Mouse (Mus musculus): ENCODE measurements around the gene Kctd17. TPM values are rescaled to one million over a fixed set of nuclear protein-coding genes. Genes with fewer than 3 reads are reported as not detected.

Kctd17 gene
- polyA plus RNA-seq (2015; fragmentation: Nextera tagmentation; extraction: Ambion mirVana), result 3.6 and 4.9 TPM in 2 replicates

GRCm38 (mm10) chr15:78428391-78429138 lies at the start of gene Kctd17:
Kctd17 (plus strand) TSS chr15:78428564.
- Histone ChIP-seq H3K9ac (ENCODE audit: low read depth, low read length) (peak within 1 kb of the TSS; percentile 8; the same call in 1 of the 2 replicates), H3K4me1 (ENCODE audit: control insufficient read depth, low read depth, low read length) (no peaks in the 10 kb centered on the region; the same call in none of the 2 replicates), H3K36me3 (ENCODE audit: control insufficient read depth, insufficient read depth) (no peaks in the 10 kb centered on the region), H3K27ac (ENCODE audit: low read length) (no peak within 1 kb of the TSS), H3K4me3 (ENCODE audit: low read depth, low read length) (peak within 1 kb of the TSS; percentile 57), H3K4me2 (ENCODE audit: low read depth, low read length) (peak within 1 kb of the TSS; percentile 47), H3K9me3 (replicated peaks; ENCODE audit: control insufficient read depth, low read length) (no peaks in the 10 kb centered on the region), H3K27me3 (ENCODE audit: control insufficient read depth, insufficient read depth, low read depth, low read length) (peaks cover 54% of the 10 kb centered on the region)
- 3% methylated on average over 52 of the region's 52 CpGs for WGBS (ENCODE audit: insufficient replicate concordance)
- peak; percentile 65 for ATAC-seq (ENCODE audit: low read depth)

DNA sequence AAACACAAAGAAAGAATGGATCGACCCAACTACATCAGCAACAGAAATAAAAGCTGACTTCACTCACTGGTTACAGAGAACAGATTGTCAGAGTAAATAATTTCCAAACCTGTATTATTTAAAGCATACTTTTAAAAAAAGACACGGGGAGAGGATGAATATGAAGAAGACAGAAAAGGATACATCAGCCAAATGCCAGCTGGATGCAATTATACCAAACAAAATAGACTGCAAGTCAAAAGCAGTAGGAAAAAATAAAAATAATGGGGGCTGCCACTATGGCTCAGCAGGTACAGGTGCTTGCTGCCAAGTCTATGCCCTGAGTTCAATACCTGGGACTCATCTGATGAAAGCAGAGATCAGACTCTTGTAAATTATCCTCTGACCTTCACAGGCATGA lies 48.2 kb upstream of the Kctd17 start:
- H3K9ac ChIP-seq (ENCODE audit: low read depth, low read length), result no peak overlapping the region
- H3K9me3 ChIP-seq (replicated peaks; ENCODE audit: control insufficient read depth, low read length), result no peaks in the 10 kb centered on the region
- no peak overlapping the region for H3K4me2 ChIP-seq (ENCODE audit: low read depth, low read length)
- 59% methylated on average over 2 of the region's 2 CpGs for WGBS (ENCODE audit: insufficient replicate concordance)
- no peak overlapping the region for H3K4me3 ChIP-seq (ENCODE audit: low read depth, low read length)
- H3K4me1 ChIP-seq (ENCODE audit: control insufficient read depth, low read depth, low read length), result peaks cover 7% of the 10 kb centered on the region
- no peak for ATAC-seq (ENCODE audit: low read depth)
- no peaks in the 10 kb centered on the region for H3K36me3 ChIP-seq (ENCODE audit: control insufficient read depth, insufficient read depth)
- H3K27ac ChIP-seq (ENCODE audit: low read length), result no peak overlapping the region
- H3K27me3 ChIP-seq (ENCODE audit: control insufficient read depth, insufficient read depth, low read depth, low read length), result no peaks in the 10 kb centered on the region

DNA sequence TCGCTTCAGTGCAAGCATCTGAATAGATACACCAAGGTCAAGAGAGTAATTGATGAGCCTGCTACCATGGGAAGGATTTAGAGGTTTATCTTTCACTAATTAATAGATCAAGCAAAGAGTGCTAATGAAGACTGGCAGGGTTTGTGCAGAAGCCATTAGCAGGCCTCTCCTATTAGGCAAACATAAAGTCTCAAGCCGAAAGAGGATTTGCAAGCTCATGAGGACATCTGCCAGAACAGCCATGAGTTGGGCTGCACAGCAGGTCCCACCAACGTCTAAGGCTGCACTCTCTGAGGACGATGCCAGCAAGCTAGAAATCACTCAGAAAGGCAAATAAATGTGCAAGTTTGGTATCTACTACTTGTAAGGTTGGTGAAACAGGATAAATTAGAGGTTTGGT lies 47.6 kb upstream of the Kctd17 start:
- no peaks in the 10 kb centered on the region for H3K36me3 ChIP-seq (ENCODE audit: control insufficient read depth, insufficient read depth)
- 51% methylated on average over 4 of the region's 4 CpGs for WGBS (ENCODE audit: insufficient replicate concordance)
- peaks cover 7% of the 10 kb centered on the region for H3K4me1 ChIP-seq (ENCODE audit: control insufficient read depth, low read depth, low read length)
- no peak overlapping the region for H3K27ac ChIP-seq (ENCODE audit: low read length)
- H3K4me3 ChIP-seq (ENCODE audit: low read depth, low read length), result no peak overlapping the region
- no peak for ATAC-seq (ENCODE audit: low read depth)
- no peaks in the 10 kb centered on the region for H3K27me3 ChIP-seq (ENCODE audit: control insufficient read depth, insufficient read depth, low read depth, low read length)
- H3K9ac ChIP-seq (ENCODE audit: low read depth, low read length), result no peak overlapping the region
- H3K4me2 ChIP-seq (ENCODE audit: low read depth, low read length), result no peak overlapping the region
- H3K9me3 ChIP-seq (replicated peaks; ENCODE audit: control insufficient read depth, low read length), result no peaks in the 10 kb centered on the region

DNA sequence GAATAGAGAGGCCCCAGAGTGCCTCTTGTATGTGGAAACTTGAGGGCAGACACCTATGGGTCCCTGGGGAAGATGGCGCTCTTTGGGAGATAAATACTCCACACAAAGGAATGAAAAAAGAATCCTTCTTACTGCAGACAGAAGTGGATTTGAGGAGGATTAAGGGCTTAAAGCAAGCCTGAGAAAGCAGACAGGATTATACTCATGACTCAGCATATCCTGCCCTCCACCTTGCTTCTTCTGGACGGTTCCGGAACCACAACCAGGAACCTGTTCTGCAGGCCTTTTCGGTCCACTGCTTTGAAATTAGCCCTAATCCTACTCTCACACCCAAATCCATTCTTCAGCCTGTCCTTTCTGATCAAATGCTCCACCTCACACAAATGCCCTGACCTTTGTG lies 46.2 kb upstream of the Kctd17 start:
- ATAC-seq (ENCODE audit: low read depth), result no peak
- H3K9ac ChIP-seq (ENCODE audit: low read depth, low read length), result no peak overlapping the region
- peaks cover 7% of the 10 kb centered on the region for H3K4me1 ChIP-seq (ENCODE audit: control insufficient read depth, low read depth, low read length)
- H3K27me3 ChIP-seq (ENCODE audit: control insufficient read depth, insufficient read depth, low read depth, low read length), result no peaks in the 10 kb centered on the region
- 77% methylated on average over 4 of the region's 4 CpGs for WGBS (ENCODE audit: insufficient replicate concordance)
- H3K9me3 ChIP-seq (replicated peaks; ENCODE audit: control insufficient read depth, low read length), result no peaks in the 10 kb centered on the region
- H3K36me3 ChIP-seq (ENCODE audit: control insufficient read depth, insufficient read depth), result no peaks in the 10 kb centered on the region
- no peak overlapping the region for H3K4me2 ChIP-seq (ENCODE audit: low read depth, low read length)
- no peak overlapping the region for H3K27ac ChIP-seq (ENCODE audit: low read length)
- H3K4me3 ChIP-seq (ENCODE audit: low read depth, low read length), result no peak overlapping the region

DNA sequence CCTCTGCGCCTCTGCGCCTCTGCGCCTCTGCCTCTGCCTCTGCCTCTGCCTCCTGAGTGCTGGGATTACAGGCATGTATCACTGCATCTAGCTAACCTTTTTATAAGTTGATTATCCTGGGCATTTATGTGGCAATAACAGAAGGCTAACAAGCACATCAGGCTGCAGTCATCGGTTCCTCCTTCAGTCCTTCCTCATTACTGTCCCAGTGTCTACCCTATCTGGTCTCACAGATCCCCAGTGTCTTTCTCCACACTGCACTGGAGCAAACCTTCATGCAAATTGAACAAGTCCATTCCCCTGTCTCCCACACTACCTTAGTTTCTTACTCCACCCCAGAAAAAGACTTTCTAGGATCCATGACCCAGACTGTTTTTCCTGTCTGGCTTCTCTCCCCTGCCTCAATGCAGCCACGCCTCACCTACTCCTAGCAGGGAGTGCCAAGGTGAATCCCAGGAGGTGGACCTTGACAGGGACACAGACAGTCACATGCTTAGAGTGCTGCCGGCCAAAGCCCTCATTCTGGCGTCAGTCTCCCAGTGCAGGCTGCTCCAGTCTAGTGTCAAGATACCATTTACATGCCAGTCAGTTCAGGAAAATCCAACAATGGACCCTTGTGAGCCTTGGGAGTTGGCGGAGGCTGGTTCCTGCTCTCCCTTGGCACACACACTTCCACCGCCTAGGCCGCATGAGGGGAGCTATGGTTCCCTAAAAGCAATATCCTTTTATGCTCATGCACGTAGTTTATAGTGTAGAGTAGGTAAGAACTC lies 44.7 kb upstream of the Kctd17 start:
- 65% methylated on average over 11 of the region's 11 CpGs for WGBS (ENCODE audit: insufficient replicate concordance)
- H3K4me1 ChIP-seq (ENCODE audit: control insufficient read depth, low read depth, low read length), result peaks cover 7% of the 10 kb centered on the region
- no peak overlapping the region for H3K9ac ChIP-seq (ENCODE audit: low read depth, low read length)
- no peak overlapping the region for H3K27ac ChIP-seq (ENCODE audit: low read length)
- no peaks in the 10 kb centered on the region for H3K36me3 ChIP-seq (ENCODE audit: control insufficient read depth, insufficient read depth)
- ATAC-seq (ENCODE audit: low read depth), result peak; percentile 47; the same call in 1 of the 2 replicates
- no peaks in the 10 kb centered on the region for H3K27me3 ChIP-seq (ENCODE audit: control insufficient read depth, insufficient read depth, low read depth, low read length)
- no peak overlapping the region for H3K4me2 ChIP-seq (ENCODE audit: low read depth, low read length)
- H3K4me3 ChIP-seq (ENCODE audit: low read depth, low read length), result no peak overlapping the region
- no peaks in the 10 kb centered on the region for H3K9me3 ChIP-seq (replicated peaks; ENCODE audit: control insufficient read depth, low read length)

- 49% methylated on average over 7 of the region's 7 CpGs for WGBS (ENCODE audit: insufficient replicate concordance)
- Histone ChIP-seq H3K27me3 (ENCODE audit: control insufficient read depth, insufficient read depth, low read depth, low read length) (no peaks in the 10 kb centered on the region), H3K36me3 (ENCODE audit: control insufficient read depth, insufficient read depth) (no peaks in the 10 kb centered on the region), H3K9ac (ENCODE audit: low read depth, low read length) (no peak overlapping the region), H3K4me1 (ENCODE audit: control insufficient read depth, low read depth, low read length) (peaks cover 7% of the 10 kb centered on the region), H3K27ac (ENCODE audit: low read length) (no peak overlapping the region), H3K9me3 (replicated peaks; ENCODE audit: control insufficient read depth, low read length) (no peaks in the 10 kb centered on the region), H3K4me2 (ENCODE audit: low read depth, low read length) (no peak overlapping the region), H3K4me3 (ENCODE audit: low read depth, low read length) (no peak overlapping the region)
- peak; percentile 67 for ATAC-seq (ENCODE audit: low read depth)
These were observed 43.9 kb upstream of the Kctd17 start for GRCm38 (mm10) chr15:78384220-78385116.

DNA sequence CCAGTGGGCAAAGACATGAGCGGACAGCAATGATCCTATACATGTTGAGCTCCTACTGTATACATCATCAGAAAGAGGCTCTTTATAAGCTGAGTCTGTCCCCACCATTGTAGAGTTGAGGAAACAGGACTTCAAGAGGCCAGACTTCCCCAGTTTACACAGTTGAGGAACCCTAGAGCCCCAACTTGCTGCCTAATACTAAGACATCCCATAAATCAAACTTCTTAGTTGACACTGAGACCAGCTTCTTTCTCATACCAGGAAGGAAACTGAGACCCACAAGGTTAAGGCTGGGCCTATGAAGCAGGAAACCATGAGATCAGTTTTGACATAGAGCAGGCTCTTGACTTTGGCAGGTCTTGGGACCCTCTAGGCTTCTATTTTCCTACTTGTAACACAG lies 42.8 kb upstream of the Kctd17 start:
- no peak for ATAC-seq (ENCODE audit: low read depth)
- Histone ChIP-seq H3K9me3 (replicated peaks; ENCODE audit: control insufficient read depth, low read length) (no peaks in the 10 kb centered on the region), H3K27ac (ENCODE audit: low read length) (no peak overlapping the region), H3K36me3 (ENCODE audit: control insufficient read depth, insufficient read depth) (no peaks in the 10 kb centered on the region), H3K4me1 (ENCODE audit: control insufficient read depth, low read depth, low read length) (peaks cover 7% of the 10 kb centered on the region), H3K9ac (ENCODE audit: low read depth, low read length) (no peak overlapping the region), H3K27me3 (ENCODE audit: control insufficient read depth, insufficient read depth, low read depth, low read length) (no peaks in the 10 kb centered on the region), H3K4me3 (ENCODE audit: low read depth, low read length) (no peak overlapping the region), H3K4me2 (ENCODE audit: low read depth, low read length) (no peak overlapping the region)
- 75% methylated on average over 1 of the region's 1 CpGs for WGBS (ENCODE audit: insufficient replicate concordance)

DNA sequence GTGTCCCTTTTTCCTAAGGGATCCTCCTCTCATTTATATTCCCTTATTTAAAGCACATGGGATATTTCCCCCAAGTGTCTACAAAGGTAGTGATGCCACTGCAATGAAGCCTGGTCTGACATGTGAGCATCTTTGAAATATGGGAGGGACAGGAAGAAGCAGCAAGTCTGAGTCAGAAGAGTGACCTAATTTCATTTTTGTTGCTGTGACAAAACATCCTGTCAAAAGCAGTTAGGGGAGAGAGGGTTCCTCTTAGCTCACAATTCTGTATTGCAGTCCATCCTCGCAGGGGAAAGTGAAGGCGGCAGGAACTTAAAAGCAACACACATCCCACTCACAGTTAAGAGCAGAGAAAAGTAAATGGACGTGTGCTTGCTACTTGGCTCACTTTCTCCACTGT lies 37.5 kb upstream of the Kctd17 start:
- WGBS (ENCODE audit: insufficient replicate concordance), result 58% methylated on average over 3 of the region's 3 CpGs
- no peak overlapping the region for H3K4me2 ChIP-seq (ENCODE audit: low read depth, low read length)
- H3K27me3 ChIP-seq (ENCODE audit: control insufficient read depth, insufficient read depth, low read depth, low read length), result no peaks in the 10 kb centered on the region
- H3K4me1 ChIP-seq (ENCODE audit: control insufficient read depth, low read depth, low read length), result no peaks in the 10 kb centered on the region
- no peaks in the 10 kb centered on the region for H3K36me3 ChIP-seq (ENCODE audit: control insufficient read depth, insufficient read depth)
- no peak overlapping the region for H3K4me3 ChIP-seq (ENCODE audit: low read depth, low read length)
- H3K9me3 ChIP-seq (replicated peaks; ENCODE audit: control insufficient read depth, low read length), result no peaks in the 10 kb centered on the region
- H3K27ac ChIP-seq (ENCODE audit: low read length), result no peak overlapping the region
- H3K9ac ChIP-seq (ENCODE audit: low read depth, low read length), result no peak overlapping the region
- ATAC-seq (ENCODE audit: low read depth), result no peak
